Mouse (Mus musculus): ENCODE data around the gene Naxe. TPM values are rescaled to one million over a fixed set of nuclear protein-coding genes. Genes with fewer than 3 reads are reported as not detected.

Gene Naxe
- polyA plus RNA-seq (2012; rRNA removed): 38.4 and 41.8 TPM in 2 replicates

GRCm38 (mm10) chr3:88057902-88058696 is at the start of gene Naxe:
TSS of gene Naxe (minus strand) at chr3:88058495.

GRCm38 (mm10) chr3:88081345-88082223 is 23.3 kb upstream of the Naxe start, which contains the start of gene Iqgap3:
TSS of gene Iqgap3 (plus strand) at chr3:88081971.

GRCm38 (mm10) chr3:88078204-88078603 is 19.9 kb upstream of the Naxe start, which contains the start of gene Ttc24:
TSS of gene Ttc24 (minus strand) at chr3:88078304.

GRCm38 (mm10) chr3:88042661-88043421 is 15.5 kb downstream of the Naxe start, which contains the start of gene Gpatch4:
TSS of gene Gpatch4 (plus strand) at chr3:88043108.

GRCm38 (mm10) chr3:88027434-88028186 is 30.7 kb downstream of the Naxe start, which contains the start of gene Hapln2:
TSS of gene Hapln2 (minus strand) at chr3:88027583.

Other genes starting within 250 kb of the Naxe start
- 7.4 and 9.0 TPM in 2 replicates for gene Pear1, start 234.2 kb downstream of the Naxe start, polyA plus RNA-seq (2012; rRNA removed)
- gene Sh2d2a, start 211.7 kb downstream of the Naxe start, polyA plus RNA-seq (2012; rRNA removed): 0.43 and 0.62 TPM in 2 replicates
- 11.4 and 12.5 TPM in 2 replicates for gene Prcc, start 172.9 kb downstream of the Naxe start, polyA plus RNA-seq (2012; rRNA removed)
- 93.9 and 101 TPM in 2 replicates for gene Hdgf, start 152.2 kb downstream of the Naxe start, polyA plus RNA-seq (2012; rRNA removed)
- gene Mrpl24, start 139.0 kb downstream of the Naxe start, polyA plus RNA-seq (2012; rRNA removed): 58.4 and 61.1 TPM in 2 replicates
- gene Isg20l2, start 128.2 kb downstream of the Naxe start, polyA plus RNA-seq (2012; rRNA removed): 8.6 and 8.7 TPM in 2 replicates
- 10.0 and 11.3 TPM in 2 replicates for gene Rrnad1, start 127.8 kb downstream of the Naxe start, polyA plus RNA-seq (2012; rRNA removed)
- gene Crabp2, start 109.8 kb downstream of the Naxe start, polyA plus RNA-seq (2012; rRNA removed): 0.05 TPM in 1 of 2 replicates, not detected in the other
- 1.1 TPM in 2 replicates for gene Nes, start 87.4 kb downstream of the Naxe start, polyA plus RNA-seq (2012; rRNA removed)
- gene Bcan, start 58.3 kb downstream of the Naxe start, polyA plus RNA-seq (2012; rRNA removed): 0.01 TPM in 1 of 2 replicates, not detected in the other
- gene Hapln2, start 30.9 kb downstream of the Naxe start, polyA plus RNA-seq (2012; rRNA removed): not detected in 2 replicates
- 7.2 and 7.3 TPM in 2 replicates for gene Gpatch4, start 15.4 kb downstream of the Naxe start, polyA plus RNA-seq (2012; rRNA removed)
- gene Ttc24, start 19.8 kb upstream of the Naxe start, polyA plus RNA-seq (2012; rRNA removed): not detected in 2 replicates
- gene Iqgap3, start 23.5 kb upstream of the Naxe start, polyA plus RNA-seq (2012; rRNA removed): 3.4 and 4.3 TPM in 2 replicates
- gene Mef2d, start 83.9 kb upstream of the Naxe start, polyA plus RNA-seq (2012; rRNA removed): 9.0 and 11.5 TPM in 2 replicates
- gene Rhbg, start 196.2 kb upstream of the Naxe start, polyA plus RNA-seq (2012; rRNA removed): 1.5 and 1.9 TPM in 2 replicates
- 0.08 TPM in 1 of 2 replicates, not detected in the other for gene Gm38392, start 228.7 kb upstream of the Naxe start, polyA plus RNA-seq (2012; rRNA removed)
- 2.2 and 2.4 TPM in 2 replicates for gene Tsacc, start 238.5 kb upstream of the Naxe start, polyA plus RNA-seq (2012; rRNA removed)
- 116 and 118 TPM in 2 replicates for gene Cct3, start 238.6 kb upstream of the Naxe start, polyA plus RNA-seq (2012; rRNA removed)

Data from liver, embryonic 18 days (tissue).